Mouse (Mus musculus): ENCODE data around the gene Zfp143. TPM values are rescaled to one million over a fixed set of nuclear protein-coding genes. Genes with fewer than 3 reads are reported as not detected.
"Not testable (repeated sequence)": the region's sequence is repeated elsewhere in the genome, so short reads cannot be mapped to it uniquely, and the experiment has no call there.

The Zfp143 gene
- polyA plus RNA-seq, 1 experiment from 2014 or later = 15.5 TPM

- 94% methylated on average over 2 of the region's 2 CpGs for WGBS
- not testable (repeated sequence) for H3K36me3 ChIP-seq (ENCODE audit: control insufficient read depth, insufficient read depth, low read length)
These were observed 3.3 kb upstream of the Zfp143 start for GRCm38 (mm10) chr7:110057723-110058122.

GRCm38 (mm10) chr7:110059092-110059785 is 1.8 kb upstream of the Zfp143 start:
- no peak overlapping the region for H3K4me3 ChIP-seq (ENCODE audit: low read length)
- H3K4me2 ChIP-seq (ENCODE audit: low read depth, low read length) = no peak overlapping the region
- 86% methylated on average over 12 of the region's 12 CpGs for WGBS
- no peaks in the 10 kb centered on the region for H3K27me3 ChIP-seq (replicated peaks; ENCODE audit: control insufficient read depth, insufficient read depth, low read length)
- H3K4me1 ChIP-seq (ENCODE audit: control insufficient read depth, insufficient read depth, low read length) = peaks cover 13% of the 10 kb centered on the region
- no peak overlapping the region for H3K27ac ChIP-seq (ENCODE audit: low read length)
- H3K9ac ChIP-seq (ENCODE audit: low read depth, low read length) = no peak overlapping the region
- no peaks in the 10 kb centered on the region for H3K9me3 ChIP-seq (ENCODE audit: control insufficient read depth, low read length)
- H3K36me3 ChIP-seq (ENCODE audit: control insufficient read depth, insufficient read depth, low read length) = no peaks in the 10 kb centered on the region
- ATAC-seq = no peak

More at GRCm38 (mm10) chr7:110057723-110058122, 3.3 kb upstream of the Zfp143 start:
- H3K27ac ChIP-seq (ENCODE audit: low read length); H3K4me1 ChIP-seq (ENCODE audit: control insufficient read depth, insufficient read depth, low read length); H3K4me2 ChIP-seq (ENCODE audit: low read depth, low read length); ATAC-seq; H3K27me3 ChIP-seq (replicated peaks; ENCODE audit: control insufficient read depth, insufficient read depth, low read length); H3K9me3 ChIP-seq (ENCODE audit: control insufficient read depth, low read length); H3K4me3 ChIP-seq (ENCODE audit: low read length); H3K9ac ChIP-seq (ENCODE audit: low read depth, low read length): not testable (repeated sequence)

GRCm38 (mm10) chr7:110060106-110060668 is 830 bp upstream of the Zfp143 start:
- peak overlapping the region; percentile 75 for H3K4me2 ChIP-seq (ENCODE audit: low read depth, low read length)
- peak overlapping the region; percentile 98 for H3K27ac ChIP-seq (ENCODE audit: low read length)
- peak overlapping the region; percentile 97 for H3K9ac ChIP-seq (ENCODE audit: low read depth, low read length)
- H3K27me3 ChIP-seq (replicated peaks; ENCODE audit: control insufficient read depth, insufficient read depth, low read length) = no peaks in the 10 kb centered on the region
- H3K9me3 ChIP-seq (ENCODE audit: control insufficient read depth, low read length) = no peaks in the 10 kb centered on the region
- peak overlapping the region; percentile 74 for H3K4me3 ChIP-seq (ENCODE audit: low read length)
- 18% methylated on average over 5 of the region's 5 CpGs for WGBS
- no peaks in the 10 kb centered on the region for H3K36me3 ChIP-seq (ENCODE audit: control insufficient read depth, insufficient read depth, low read length)
- peaks cover 13% of the 10 kb centered on the region for H3K4me1 ChIP-seq (ENCODE audit: control insufficient read depth, insufficient read depth, low read length)
- ATAC-seq = no peak

GRCm38 (mm10) chr7:110060669-110061198 is 283 bp upstream of the Zfp143 start:
- peaks cover 13% of the 10 kb centered on the region for H3K4me1 ChIP-seq (ENCODE audit: control insufficient read depth, insufficient read depth, low read length)
- no peaks in the 10 kb centered on the region for H3K36me3 ChIP-seq (ENCODE audit: control insufficient read depth, insufficient read depth, low read length)
- H3K9ac ChIP-seq (ENCODE audit: low read depth, low read length) = peak overlapping the region; percentile 97
- H3K27me3 ChIP-seq (replicated peaks; ENCODE audit: control insufficient read depth, insufficient read depth, low read length) = no peaks in the 10 kb centered on the region
- peak overlapping the region; percentile 74 for H3K4me3 ChIP-seq (ENCODE audit: low read length)
- ATAC-seq = peak; percentile 14; the same call in 1 of the 2 replicates
- WGBS = under 1% methylated on average over 26 of the region's 26 CpGs
- H3K27ac ChIP-seq (ENCODE audit: low read length) = peak overlapping the region; percentile 98
- H3K9me3 ChIP-seq (ENCODE audit: control insufficient read depth, low read length) = no peaks in the 10 kb centered on the region
- peak overlapping the region; percentile 75 for H3K4me2 ChIP-seq (ENCODE audit: low read depth, low read length)

GRCm38 (mm10) chr7:110061752-110062273 is 796 bp downstream of the Zfp143 start:
- Histone ChIP-seq H3K27ac (ENCODE audit: low read length) (peak overlapping the region; percentile 100), H3K36me3 (ENCODE audit: control insufficient read depth, insufficient read depth, low read length) (no peaks in the 10 kb centered on the region), H3K4me3 (ENCODE audit: low read length) (peak overlapping the region; percentile 69), H3K27me3 (replicated peaks; ENCODE audit: control insufficient read depth, insufficient read depth, low read length) (no peaks in the 10 kb centered on the region), H3K4me1 (ENCODE audit: control insufficient read depth, insufficient read depth, low read length) (peaks cover 13% of the 10 kb centered on the region), H3K9ac (ENCODE audit: low read depth, low read length) (peak overlapping the region; percentile 93), H3K9me3 (ENCODE audit: control insufficient read depth, low read length) (no peaks in the 10 kb centered on the region), H3K4me2 (ENCODE audit: low read depth, low read length) (peak overlapping the region; percentile 57)
- under 1% methylated on average over 46 of the region's 48 CpGs for WGBS
- ATAC-seq = peak; percentile 91

- H3K4me1 ChIP-seq (ENCODE audit: control insufficient read depth, insufficient read depth, low read length) = peaks cover 13% of the 10 kb centered on the region
- H3K9me3 ChIP-seq (ENCODE audit: control insufficient read depth, low read length) = no peaks in the 10 kb centered on the region
- 0 out of 2 replicates have a peak, but pooled peaks cover 4% of the 10 kb centered on the region for H3K36me3 ChIP-seq (ENCODE audit: control insufficient read depth, insufficient read depth, low read length)
- no peak for ATAC-seq
- 96% methylated on average over 9 of the region's 9 CpGs for WGBS
- H3K27ac ChIP-seq (ENCODE audit: low read length) = no peak overlapping the region
- H3K9ac ChIP-seq (ENCODE audit: low read depth, low read length) = no peak overlapping the region
- no peaks in the 10 kb centered on the region for H3K27me3 ChIP-seq (replicated peaks; ENCODE audit: control insufficient read depth, insufficient read depth, low read length)
- H3K4me3 ChIP-seq (ENCODE audit: low read length) = no peak overlapping the region
- H3K4me2 ChIP-seq (ENCODE audit: low read depth, low read length) = no peak overlapping the region
These were observed 2.7 kb downstream of the Zfp143 start for GRCm38 (mm10) chr7:110063731-110064130.

GRCm38 (mm10) chr7:110069070-110069469 is 8.1 kb downstream of the Zfp143 start:
- Histone ChIP-seq H3K27me3 (replicated peaks; ENCODE audit: control insufficient read depth, insufficient read depth, low read length) (no peaks in the 10 kb centered on the region), H3K9me3 (ENCODE audit: control insufficient read depth, low read length) (no peaks in the 10 kb centered on the region), H3K4me3 (ENCODE audit: low read length) (no peak overlapping the region), H3K27ac (ENCODE audit: low read length) (no peak overlapping the region), H3K4me2 (ENCODE audit: low read depth, low read length) (no peak overlapping the region), H3K4me1 (ENCODE audit: control insufficient read depth, insufficient read depth, low read length) (no peaks in the 10 kb centered on the region; the same call in 1 of the 2 replicates), H3K36me3 (ENCODE audit: control insufficient read depth, insufficient read depth, low read length) (peaks cover 14% of the 10 kb centered on the region), H3K9ac (ENCODE audit: low read depth, low read length) (no peak overlapping the region)
- no peak for ATAC-seq
- 77% methylated on average over 2 of the region's 2 CpGs for WGBS

GRCm38 (mm10) chr7:110078168-110078567 is 17.2 kb downstream of the Zfp143 start:
- Histone ChIP-seq H3K27me3 (replicated peaks; ENCODE audit: control insufficient read depth, insufficient read depth, low read length) (no peaks in the 10 kb centered on the region), H3K4me3 (ENCODE audit: low read length) (no peak overlapping the region), H3K27ac (ENCODE audit: low read length) (no peak overlapping the region), H3K9me3 (ENCODE audit: control insufficient read depth, low read length) (no peaks in the 10 kb centered on the region), H3K4me1 (ENCODE audit: control insufficient read depth, insufficient read depth, low read length) (no peaks in the 10 kb centered on the region), H3K4me2 (ENCODE audit: low read depth, low read length) (no peak overlapping the region), H3K9ac (ENCODE audit: low read depth, low read length) (no peak overlapping the region), H3K36me3 (ENCODE audit: control insufficient read depth, insufficient read depth, low read length) (peaks cover 32% of the 10 kb centered on the region)
- 88% methylated on average over 5 of the region's 5 CpGs for WGBS
- no peak for ATAC-seq

GRCm38 (mm10) chr7:110083386-110084165 is 22.6 kb downstream of the Zfp143 start:
- no peak overlapping the region for H3K4me2 ChIP-seq (ENCODE audit: low read depth, low read length)
- no peaks in the 10 kb centered on the region for H3K9me3 ChIP-seq (ENCODE audit: control insufficient read depth, low read length)
- H3K4me1 ChIP-seq (ENCODE audit: control insufficient read depth, insufficient read depth, low read length) = no peaks in the 10 kb centered on the region
- WGBS = 76% methylated on average over 13 of the region's 13 CpGs
- H3K9ac ChIP-seq (ENCODE audit: low read depth, low read length) = no peak overlapping the region
- no peak overlapping the region for H3K27ac ChIP-seq (ENCODE audit: low read length)
- H3K36me3 ChIP-seq (ENCODE audit: control insufficient read depth, insufficient read depth, low read length) = peaks cover 20% of the 10 kb centered on the region
- H3K27me3 ChIP-seq (replicated peaks; ENCODE audit: control insufficient read depth, insufficient read depth, low read length) = no peaks in the 10 kb centered on the region
- H3K4me3 ChIP-seq (ENCODE audit: low read length) = no peak overlapping the region
- ATAC-seq = no peak
